Mouse (Mus musculus): Measurements from ENCODE around the gene Aaed1. TPM values are rescaled to one million over a fixed set of nuclear protein-coding genes. Genes with fewer than 3 reads are reported as not detected.
"Not testable (repeated sequence)": the region's sequence is repeated elsewhere in the genome, so short reads cannot be mapped to it uniquely, and the experiment has no call there.

Gene Aaed1
- polyA plus RNA-seq, 1 experiment: 8.3 TPM

GRCm38 (mm10) chr13:64257814-64258515 lies 54.5 kb downstream of the Aaed1 start:
- TF ChIP-seq MYOG (IDR thresholded peaks at IDR 0.05; ENCODE audit: control insufficient read depth, extremely low read depth, insufficient read length): no peak
- no peak for TF ChIP-seq FOSL1 (IDR thresholded peaks at IDR 0.05; ENCODE audit: insufficient read depth, low read length, poor library complexity, severe bottlenecking)
- no peak for TF ChIP-seq USF1 (IDR thresholded peaks at IDR 0.05; ENCODE audit: low read depth)
- no peak for TF ChIP-seq CEBPB (IDR thresholded peaks at IDR 0.05; ENCODE audit: low read depth)
- no peak for TF ChIP-seq MYOD1 (IDR thresholded peaks at IDR 0.05; ENCODE audit: control insufficient read depth, insufficient read length, low read depth)
- no peak for TF ChIP-seq MAX (IDR thresholded peaks at IDR 0.05)
- TF ChIP-seq CTCF (IDR thresholded peaks at IDR 0.05; ENCODE audit: control insufficient read depth, insufficient read depth, insufficient read length): no peak
- H3K4me3 ChIP-seq (ENCODE audit: insufficient read depth, poor library complexity, severe bottlenecking): no peak overlapping the region
- H3K27me3 ChIP-seq (ENCODE audit: control insufficient read depth, insufficient read depth, insufficient read length): no peaks in the 10 kb centered on the region
- H3K79me2 ChIP-seq (ENCODE audit: control insufficient read depth, insufficient read depth): peaks cover 61% of the 10 kb centered on the region
- no peaks in the 10 kb centered on the region for H3K36me3 ChIP-seq (ENCODE audit: control insufficient read depth, insufficient read depth)
- H3ac ChIP-seq (ENCODE audit: control insufficient read depth, insufficient read length, low read depth): no peak overlapping the region
- H3K79me3 ChIP-seq (ENCODE audit: low read depth): peaks cover 15% of the 10 kb centered on the region

- H3K79me3 ChIP-seq (ENCODE audit: low read depth): peaks cover 17% of the 10 kb centered on the region
- TF ChIP-seq MYOD1 (IDR thresholded peaks at IDR 0.05; ENCODE audit: control insufficient read depth, insufficient read length, low read depth): no peak
- TF ChIP-seq MAX (IDR thresholded peaks at IDR 0.05): no peak
- no peak for TF ChIP-seq USF1 (IDR thresholded peaks at IDR 0.05; ENCODE audit: low read depth)
- no peak for TF ChIP-seq CEBPB (IDR thresholded peaks at IDR 0.05; ENCODE audit: low read depth)
- TF ChIP-seq MYOG (IDR thresholded peaks at IDR 0.05; ENCODE audit: control insufficient read depth, extremely low read depth, insufficient read length): no peak
- TF ChIP-seq CTCF (IDR thresholded peaks at IDR 0.05; ENCODE audit: control insufficient read depth, insufficient read depth, insufficient read length): no peak
- no peak for TF ChIP-seq FOSL1 (IDR thresholded peaks at IDR 0.05; ENCODE audit: insufficient read depth, low read length, poor library complexity, severe bottlenecking)
- H3K36me3 ChIP-seq (ENCODE audit: control insufficient read depth, insufficient read depth): no peaks in the 10 kb centered on the region
- H3K79me2 ChIP-seq (ENCODE audit: control insufficient read depth, insufficient read depth): peaks cover 58% of the 10 kb centered on the region
- H3ac ChIP-seq (ENCODE audit: control insufficient read depth, insufficient read length, low read depth): no peak overlapping the region
- H3K4me3 ChIP-seq (ENCODE audit: insufficient read depth, poor library complexity, severe bottlenecking): no peak overlapping the region
- no peaks in the 10 kb centered on the region for H3K27me3 ChIP-seq (ENCODE audit: control insufficient read depth, insufficient read depth, insufficient read length)
These were observed 55.3 kb downstream of the Aaed1 start for GRCm38 (mm10) chr13:64257010-64257813.

GRCm38 (mm10) chr13:64254185-64254584 lies 58.3 kb downstream of the Aaed1 start:
- H3K27me3 ChIP-seq (ENCODE audit: control insufficient read depth, insufficient read depth, insufficient read length); H3ac ChIP-seq (ENCODE audit: control insufficient read depth, insufficient read length, low read depth); H3K36me3 ChIP-seq (ENCODE audit: control insufficient read depth, insufficient read depth); H3K4me3 ChIP-seq (ENCODE audit: insufficient read depth, poor library complexity, severe bottlenecking): not testable (repeated sequence)
- Histone ChIP-seq H3K79me3 (ENCODE audit: low read depth) (peaks cover 30% of the 10 kb centered on the region), H3K79me2 (ENCODE audit: control insufficient read depth, insufficient read depth) (peaks cover 80% of the 10 kb centered on the region)

GRCm38 (mm10) chr13:64253697-64254096 lies 58.8 kb downstream of the Aaed1 start:
- H3K36me3 ChIP-seq (ENCODE audit: control insufficient read depth, insufficient read depth): no peaks in the 10 kb centered on the region
- H3K79me2 ChIP-seq (ENCODE audit: control insufficient read depth, insufficient read depth): peaks cover 84% of the 10 kb centered on the region
- H3ac ChIP-seq (ENCODE audit: control insufficient read depth, insufficient read length, low read depth): no peak overlapping the region
- H3K27me3 ChIP-seq (ENCODE audit: control insufficient read depth, insufficient read depth, insufficient read length): no peaks in the 10 kb centered on the region
- H3K79me3 ChIP-seq (ENCODE audit: low read depth): peaks cover 30% of the 10 kb centered on the region
- H3K4me3 ChIP-seq (ENCODE audit: insufficient read depth, poor library complexity, severe bottlenecking): no peak overlapping the region
- TF ChIP-seq MYOG (IDR thresholded peaks at IDR 0.05; ENCODE audit: control insufficient read depth, extremely low read depth, insufficient read length) (no peak), MAX (IDR thresholded peaks at IDR 0.05) (no peak), FOSL1 (IDR thresholded peaks at IDR 0.05; ENCODE audit: insufficient read depth, low read length, poor library complexity, severe bottlenecking) (no peak), MYOD1 (IDR thresholded peaks at IDR 0.05; ENCODE audit: control insufficient read depth, insufficient read length, low read depth) (no peak), CTCF (IDR thresholded peaks at IDR 0.05; ENCODE audit: control insufficient read depth, insufficient read depth, insufficient read length) (no peak), CEBPB (IDR thresholded peaks at IDR 0.05; ENCODE audit: low read depth) (no peak), USF1 (IDR thresholded peaks at IDR 0.05; ENCODE audit: low read depth) (no peak)

- H3ac ChIP-seq (ENCODE audit: control insufficient read depth, insufficient read length, low read depth): no peak overlapping the region
- no peak overlapping the region for H3K4me3 ChIP-seq (ENCODE audit: insufficient read depth, poor library complexity, severe bottlenecking)
These were observed 60.4 kb downstream of the Aaed1 start for GRCm38 (mm10) chr13:64252147-64252546.

More at GRCm38 (mm10) chr13:64252147-64252546, 60.4 kb downstream of the Aaed1 start:
- Histone ChIP-seq H3K36me3 (ENCODE audit: control insufficient read depth, insufficient read depth) (no peaks in the 10 kb centered on the region), H3K79me3 (ENCODE audit: low read depth) (peaks cover 22% of the 10 kb centered on the region), H3K79me2 (ENCODE audit: control insufficient read depth, insufficient read depth) (peaks cover 80% of the 10 kb centered on the region), H3K27me3 (ENCODE audit: control insufficient read depth, insufficient read depth, insufficient read length) (no peaks in the 10 kb centered on the region)
- TF ChIP-seq MYOG (IDR thresholded peaks at IDR 0.05; ENCODE audit: control insufficient read depth, extremely low read depth, insufficient read length): no peak
- no peak for TF ChIP-seq MYOD1 (IDR thresholded peaks at IDR 0.05; ENCODE audit: control insufficient read depth, insufficient read length, low read depth)
- TF ChIP-seq MAX (IDR thresholded peaks at IDR 0.05): peak; percentile 79
- TF ChIP-seq USF1 (IDR thresholded peaks at IDR 0.05; ENCODE audit: low read depth): peak; percentile 100
- no peak for TF ChIP-seq CTCF (IDR thresholded peaks at IDR 0.05; ENCODE audit: control insufficient read depth, insufficient read depth, insufficient read length)

Data from C2C12 (cell line).